Mouse (Mus musculus) megakaryocyte, embryonic 14.5 days (primary cell): ENCODE results near the gene Chmp1a.

Experiments used
- FLI1 ChIP-seq: IDR thresholded peaks from 2 replicates; pipeline ENCODE4 v1.6.1; 2012; ENCODE audit warnings: low read length, inconsistent platforms, mixed read lengths
- GATA1 ChIP-seq: IDR thresholded peaks from 3 replicates; pipeline ENCODE4 v1.6.1; 2012; ENCODE audit warnings: mixed read lengths, low read length, inconsistent platforms, borderline replicate concordance

- no peak for TF ChIP-seq GATA1
- TF ChIP-seq FLI1: no peak
These were observed 40.4 kb upstream of the Chmp1a start for GRCm38 (mm10) chr8:123252925-123253324.
